Mouse (Mus musculus) cortical plate, adult 2 months (tissue): ENCODE measurements around the gene Fancc.

ENCODE experiments used
- CTCF ChIP-seq: fragments of 200-500 bp; IDR thresholded peaks from 2 replicates; pipeline ENCODE4 v1.5.1; 2011; ENCODE audit warnings: mild to moderate bottlenecking, control low read depth, low read length; ENCODE audit not compliant: insufficient read depth; ENCODE audit errors: extremely low read depth
- POLR2A ChIP-seq: fragments of 200-500 bp; IDR thresholded peaks from 2 replicates; pipeline ENCODE4 v1.6.1; 2011; ENCODE audit warnings: mild to moderate bottlenecking, low read length, control low read depth; ENCODE audit not compliant: insufficient read depth; ENCODE audit errors: extremely low read depth

DNA sequence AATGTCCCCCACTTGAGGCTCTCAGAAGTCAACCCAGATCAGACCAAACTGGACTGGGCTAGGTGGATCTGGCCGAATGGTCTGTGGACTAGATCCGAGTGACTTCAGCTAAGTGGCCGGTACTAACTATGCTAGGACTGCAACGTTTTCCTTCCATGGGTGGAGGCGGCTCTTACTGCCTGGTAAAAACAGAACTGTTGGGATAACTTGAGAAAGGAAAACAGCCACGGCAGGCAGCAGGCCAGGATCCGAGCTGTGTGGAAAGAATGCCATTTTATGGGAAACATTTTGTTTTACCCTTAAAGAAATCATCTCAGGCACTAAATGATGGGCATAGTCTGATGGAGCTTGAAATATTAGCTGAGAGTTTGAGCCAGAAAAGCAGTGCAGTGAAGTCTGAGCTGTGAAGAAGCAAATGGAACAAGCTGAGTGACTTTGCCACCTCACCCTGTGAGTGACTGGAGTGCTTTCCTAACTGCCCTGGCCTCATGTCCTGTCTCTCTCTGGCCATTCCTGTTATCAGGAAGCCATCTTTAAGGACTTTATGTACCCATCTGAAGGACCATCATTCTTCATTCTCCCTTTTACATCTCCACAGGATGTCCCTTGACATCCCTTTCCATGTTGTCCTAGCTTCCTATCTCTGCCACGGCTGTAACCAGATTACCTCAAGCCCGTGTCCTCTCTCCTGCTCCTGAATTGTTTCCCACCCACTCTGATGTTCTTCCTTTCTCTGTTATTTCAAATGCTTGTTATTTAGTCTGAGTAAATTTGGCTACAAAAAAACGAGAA is 254.5 kb downstream of the Fancc start:
- TF ChIP-seq POLR2A (no peak), CTCF (no peak)
